Mouse (Mus musculus) megakaryocyte, embryonic 14.5 days (primary cell): ENCODE measurements around the gene Gm16253.

Experiments
- FLI1 ChIP-seq: IDR thresholded peaks from 2 replicates; pipeline ENCODE4 v1.6.1; 2012; ENCODE audit warnings: low read length, inconsistent platforms, mixed read lengths
- GATA1 ChIP-seq: IDR thresholded peaks from 3 replicates; pipeline ENCODE4 v1.6.1; 2012; ENCODE audit warnings: mixed read lengths, low read length, inconsistent platforms, borderline replicate concordance

DNA sequence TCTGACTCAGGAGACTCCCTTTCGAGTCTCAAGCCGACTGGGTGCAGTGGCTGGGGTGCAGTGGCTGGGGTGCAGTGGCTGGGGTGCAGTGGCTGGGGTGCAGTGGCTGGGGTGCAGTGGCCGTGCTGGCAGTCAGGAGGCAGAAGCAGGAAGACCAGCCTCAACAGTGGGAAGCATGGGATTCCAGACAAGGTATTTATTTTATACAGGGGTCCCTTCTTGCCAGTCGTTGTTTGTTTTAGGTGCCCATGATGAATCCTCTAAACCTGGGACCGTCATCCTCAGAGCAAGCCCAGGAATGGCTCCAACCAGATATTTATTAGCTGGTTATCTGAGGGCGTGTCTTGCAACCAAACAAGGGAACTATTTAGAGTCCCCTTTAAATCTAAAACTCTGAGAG is 23.2 kb upstream of the Gm16253 start:
- TF ChIP-seq GATA1 = no peak
- no peak for TF ChIP-seq FLI1
